Mouse (Mus musculus) embryonic fibroblast, embryonic 13.5 days (primary cell): ENCODE results near the gene Cldn10.

Experiments used
- CTCF ChIP-seq: IDR thresholded peaks from 2 replicates; pipeline ENCODE4 v1.5.1; 2011; ENCODE audit warnings: mild to moderate bottlenecking, control low read depth, low read length, moderate library complexity, borderline replicate concordance; ENCODE audit not compliant: insufficient read depth
- POLR2A ChIP-seq: IDR thresholded peaks from 2 replicates; pipeline ENCODE4 v1.6.1; 2011; ENCODE audit warnings: low read depth, mild to moderate bottlenecking, control low read depth, low read length, moderate library complexity

DNA sequence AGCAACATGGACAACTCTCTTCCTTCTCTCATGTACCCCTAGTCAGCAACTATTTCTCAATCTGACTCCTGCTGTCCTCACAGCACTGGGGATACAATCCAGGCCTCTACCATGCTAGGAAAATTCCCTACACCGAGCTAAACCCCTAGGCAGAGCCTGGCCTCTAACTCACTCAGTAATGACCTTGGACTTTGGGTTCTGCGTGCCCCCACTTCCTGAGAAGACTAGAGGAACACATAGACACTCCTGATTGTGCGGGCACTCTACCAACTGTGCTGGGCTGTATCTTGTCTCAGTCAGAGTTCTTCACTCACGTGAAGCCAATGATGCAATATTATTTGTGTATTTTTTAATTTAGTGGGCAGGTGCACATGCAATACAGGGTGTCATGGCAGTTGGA is 10.2 kb upstream of the Cldn10 start:
- TF ChIP-seq CTCF: no peak
- TF ChIP-seq POLR2A: no peak
